In genomic region chr1:40139798-40140532, GRCm38 (mm10) we compare ENCODE assay signal across 9 mouse cellular contexts.
DNase-seq lines count a peak whose midpoint lies in the region; ATAC-seq and TF ChIP-seq lines count a peak whose summit lies in the region.
"Had no signal": no experiment of that assay in that cellular context is flagged by ENCODE, and none has a peak within 500 bp of the region (broad histone marks: within the 10 kb centered on the region; RNA-seq: fewer than 3 reads in every experiment).

No protein-coding gene starts in this region.

- H3K27me3 ChIP-seq in heart, embryonic 11.5 days (ENCODE audit: control insufficient read depth, insufficient read depth, low read length): no peaks in the 10 kb centered on the region
- no peaks in the 10 kb centered on the region for H3K27me3 ChIP-seq in lung, postnatal 0 days (replicated peaks; ENCODE audit: insufficient read depth, low read length)
- H3K27me3 ChIP-seq: liver, embryonic 15.5 days had no signal

- ATAC-seq in cerebellum, adult (ENCODE audit: insufficient number of reproducible peaks, low FRiP score, low TSS enrichment): 0 out of 2 replicates have a peak, but pooled peaks have one; percentile 10
- ATAC-seq in heart, embryonic 11.5 days (replicated peaks; ENCODE audit: insufficient number of reproducible peaks, low FRiP score, low TSS enrichment): peak; percentile 46
- peak; percentile 98 for ATAC-seq in lung, postnatal 0 days

- TF ChIP-seq EP300 in lung, postnatal 0 days (IDR thresholded peaks at IDR 0.05): peak; percentile 91

- no peaks in the 10 kb centered on the region for H3K4me1 ChIP-seq in heart, embryonic 11.5 days (ENCODE audit: control insufficient read depth, insufficient read depth, low read length)
- peaks cover 10% of the 10 kb centered on the region; the same call in 1 of the 2 replicates for H3K4me1 ChIP-seq in lung, postnatal 0 days (ENCODE audit: insufficient read depth, low read depth, low read length)
- H3K4me1 ChIP-seq: liver, embryonic 15.5 days had no signal

- 33% methylated on average over 14 of the region's 14 CpGs for WGBS in heart, embryonic 11.5 days (ENCODE audit: insufficient replicate concordance)
- WGBS in lung, postnatal 0 days: 21% methylated on average over 14 of the region's 14 CpGs

- no peak for TF ChIP-seq CTCF in layer of hippocampus, adult 2 months (conservative IDR thresholded peaks at IDR 0.05)
- no peak for TF ChIP-seq CTCF in lung, postnatal 0 days (IDR thresholded peaks at IDR 0.05)

- no peaks in the 10 kb centered on the region for H3K36me3 ChIP-seq in heart, embryonic 11.5 days (ENCODE audit: control insufficient read depth, insufficient read depth, low read length)
- no peaks in the 10 kb centered on the region for H3K36me3 ChIP-seq in lung, postnatal 0 days (ENCODE audit: insufficient read depth, low read length)
- H3K36me3 ChIP-seq: liver, embryonic 15.5 days had no signal

- H3K4me3 ChIP-seq in heart, embryonic 11.5 days (ENCODE audit: low read depth, low read length): no peak overlapping the region
- H3K4me3 ChIP-seq in layer of hippocampus, adult 2 months: no peak overlapping the region
- no peak overlapping the region for H3K4me3 ChIP-seq in lung, postnatal 0 days (ENCODE audit: low read depth, low read length)
- H3K4me3 ChIP-seq: liver, embryonic 15.5 days had no signal

- H3K9ac ChIP-seq in heart, embryonic 11.5 days (ENCODE audit: low read depth, low read length): no peak overlapping the region
- H3K9ac ChIP-seq in lung, postnatal 0 days (replicated peaks; ENCODE audit: low read depth): no peak overlapping the region
- H3K9ac ChIP-seq: liver, embryonic 15.5 days had no signal

- H3K27ac ChIP-seq in heart, embryonic 11.5 days (ENCODE audit: low read depth, low read length): peak overlapping the region; percentile 67
- no peak overlapping the region for H3K27ac ChIP-seq in layer of hippocampus, adult 2 months
- H3K27ac ChIP-seq in lung, postnatal 0 days (ENCODE audit: low read length): peak overlapping the region; percentile 43; the same call in 1 of the 2 replicates
- H3K27ac ChIP-seq: liver, embryonic 15.5 days had no signal

- H3K4me2 ChIP-seq in heart, embryonic 11.5 days: peak overlapping the region; percentile 29
- peak overlapping the region; percentile 23; the same call in 1 of the 2 replicates for H3K4me2 ChIP-seq in lung, postnatal 0 days (replicated peaks; ENCODE audit: low read depth, low read length)
- H3K4me2 ChIP-seq: liver, embryonic 15.5 days had no signal

- no peaks in the 10 kb centered on the region for H3K9me3 ChIP-seq in heart, embryonic 11.5 days (replicated peaks; ENCODE audit: control insufficient read depth, low read length)
- no peaks in the 10 kb centered on the region for H3K9me3 ChIP-seq in lung, postnatal 0 days (ENCODE audit: low read length)
- H3K9me3 ChIP-seq: liver, embryonic 15.5 days had no signal

- no peak for DNase-seq in cerebellum, adult 11-12 months
- peak; percentile 26 to 27 for DNase-seq in cerebellum, postnatal 14 days
- peak; percentile 41 to 76 for DNase-seq in layer of hippocampus, adult 2 months (ENCODE audit: low spot score in 2 of 2)
- DNase-seq in lung, postnatal 0 days (ENCODE audit: low spot score): peak; percentile 95
- peak; percentile 85 for DNase-seq in urinary bladder, postnatal 14 days (ENCODE audit: low spot score)
- DNase-seq in retina, postnatal 1 day: no peak

Comparison
In these comparisons a context has a peak if more than half of its experiments do, and no peak if none do; other contexts are left out.
1. DNase-seq: peak in cerebellum, postnatal 14 days (2 of 2), layer of hippocampus, adult 2 months (2 of 2), lung, postnatal 0 days (single experiment) and urinary bladder, postnatal 14 days (single experiment); none in cerebellum, adult 11-12 months (single experiment) and retina, postnatal 1 day (single experiment).
2. ATAC-seq: peak in every context shown above with its lines; median percentile 98 in lung, postnatal 0 days; 46 in heart, embryonic 11.5 days; 10 in cerebellum, adult.